Mouse (Mus musculus): Measurements from ENCODE around the gene Pkdcc.

The Pkdcc gene

GRCm38 (mm10) chr17:83214674-83215528, at the start of gene Pkdcc:
Gene Pkdcc (plus strand): TSS chr17:83215292.
- peak; percentile 52 to 56 for DNase-seq (ENCODE audit: low spot score in 2 of 2)

DNA sequence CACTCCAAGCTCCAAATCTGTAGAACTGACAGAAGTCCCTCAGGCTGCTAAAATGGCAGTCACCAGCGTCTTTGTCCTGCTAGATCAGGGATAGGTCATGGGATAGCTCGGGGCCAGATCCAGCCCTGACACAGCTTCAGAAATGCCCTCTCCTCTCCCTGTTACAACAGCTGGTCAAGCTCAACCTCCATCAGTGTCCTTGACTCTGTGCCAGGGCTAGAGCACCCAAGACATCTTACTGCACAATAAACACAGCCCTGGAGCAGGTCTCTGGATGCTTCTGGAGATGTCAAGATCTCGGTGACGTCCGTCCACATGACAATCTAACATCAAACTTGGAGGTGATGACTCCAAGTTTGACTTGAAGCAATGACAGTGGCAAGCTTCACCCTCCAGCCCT, 48.9 kb upstream of the Pkdcc start:
- DNase-seq (ENCODE audit: low spot score in 2 of 2): no peak

GRCm38 (mm10) chr17:83176146-83176545, 38.9 kb upstream of the Pkdcc start:
- DNase-seq (ENCODE audit: low spot score in 2 of 2): no peak

GRCm38 (mm10) chr17:83178483-83179150, 36.5 kb upstream of the Pkdcc start:
- DNase-seq (ENCODE audit: low spot score in 2 of 2): no peak

DNA sequence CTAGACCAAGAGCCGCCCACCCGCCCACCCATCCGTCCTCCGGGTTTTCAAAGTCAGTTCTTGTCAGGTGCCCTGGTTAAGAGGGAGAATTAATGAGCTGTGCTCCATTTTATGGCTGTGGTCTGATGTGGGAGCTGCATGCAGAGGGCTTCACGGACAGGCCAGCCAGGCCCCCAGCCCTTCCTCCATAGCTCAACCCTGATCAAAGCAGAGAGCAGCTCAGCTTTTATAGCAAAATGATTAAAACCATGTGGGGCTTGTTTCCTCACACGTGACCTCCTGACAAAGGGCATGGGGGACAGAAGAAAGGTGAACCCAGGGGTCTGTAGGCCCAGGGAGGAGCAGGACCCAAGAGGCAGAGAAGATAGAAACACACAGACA, 36.0 kb upstream of the Pkdcc start:
- DNase-seq (ENCODE audit: low spot score in 2 of 2): no peak

DNA sequence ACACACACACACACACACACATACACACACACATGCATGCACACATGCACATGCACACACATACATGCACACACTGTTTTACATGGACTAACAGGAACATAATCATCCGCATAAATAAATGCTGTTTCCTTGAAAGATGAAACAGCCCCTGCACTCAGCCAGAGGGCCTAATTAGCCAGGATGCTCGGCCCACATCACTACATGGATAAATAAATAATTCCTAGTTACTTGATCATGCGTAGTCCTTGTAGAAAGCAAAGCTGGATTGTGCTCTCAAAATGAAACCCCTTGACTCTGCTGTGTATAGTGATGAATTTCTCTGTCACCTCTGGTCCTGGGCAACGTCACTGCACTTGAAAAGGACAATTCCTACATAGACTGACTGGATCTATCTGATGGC, 35.5 kb upstream of the Pkdcc start:
- no peak for DNase-seq (ENCODE audit: low spot score in 2 of 2)

GRCm38 (mm10) chr17:83181086-83181485, 34.0 kb upstream of the Pkdcc start:
- no peak for DNase-seq (ENCODE audit: low spot score in 2 of 2)

- DNase-seq (ENCODE audit: low spot score in 2 of 2): no peak
These were observed 33.5 kb upstream of the Pkdcc start for GRCm38 (mm10) chr17:83181592-83181991.

GRCm38 (mm10) chr17:83182061-83182664, 32.9 kb upstream of the Pkdcc start:
- DNase-seq (ENCODE audit: low spot score in 2 of 2): no peak

GRCm38 (mm10) chr17:83182780-83183179, 32.3 kb upstream of the Pkdcc start:
- no peak for DNase-seq (ENCODE audit: low spot score in 2 of 2)

DNA sequence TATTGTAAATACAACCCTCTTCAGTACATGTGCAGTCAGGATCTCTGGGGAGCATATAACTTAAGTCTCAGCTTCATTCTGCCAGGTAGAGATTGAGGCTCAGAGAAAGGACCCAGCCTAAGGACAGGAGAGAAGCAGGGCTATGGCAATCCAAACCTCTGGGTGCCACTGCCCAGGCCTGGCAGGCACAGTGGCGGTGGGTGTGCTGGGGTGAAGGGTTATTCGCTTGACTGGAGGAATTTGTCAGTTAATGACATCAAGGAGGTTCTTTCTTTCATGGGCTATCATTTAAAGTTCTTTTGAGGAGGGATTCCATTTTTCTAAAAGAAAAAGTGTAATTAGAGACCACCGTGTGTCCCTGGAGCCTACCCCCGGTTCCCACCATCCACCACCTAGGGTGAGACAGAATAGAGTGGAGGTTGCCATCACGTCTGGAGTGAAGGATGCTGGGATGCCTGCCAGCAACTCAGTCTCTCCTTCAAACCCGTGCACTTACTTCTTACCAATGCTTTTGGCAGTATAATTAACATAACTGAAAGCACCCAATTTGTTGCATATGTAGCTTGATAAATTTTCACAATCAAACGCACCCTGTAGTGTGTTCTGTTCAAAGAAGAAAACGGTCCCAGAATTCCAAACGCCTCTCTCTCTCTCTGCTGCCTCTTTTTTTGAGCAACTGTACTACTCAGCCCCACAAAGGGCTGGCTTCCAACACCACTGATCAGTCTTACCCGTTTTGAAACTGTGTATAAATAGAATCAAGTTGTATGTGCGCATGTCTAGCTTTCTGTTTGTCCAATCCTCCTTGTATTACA, 27.1 kb upstream of the Pkdcc start:
- no peak for DNase-seq (ENCODE audit: low spot score in 2 of 2)

DNA sequence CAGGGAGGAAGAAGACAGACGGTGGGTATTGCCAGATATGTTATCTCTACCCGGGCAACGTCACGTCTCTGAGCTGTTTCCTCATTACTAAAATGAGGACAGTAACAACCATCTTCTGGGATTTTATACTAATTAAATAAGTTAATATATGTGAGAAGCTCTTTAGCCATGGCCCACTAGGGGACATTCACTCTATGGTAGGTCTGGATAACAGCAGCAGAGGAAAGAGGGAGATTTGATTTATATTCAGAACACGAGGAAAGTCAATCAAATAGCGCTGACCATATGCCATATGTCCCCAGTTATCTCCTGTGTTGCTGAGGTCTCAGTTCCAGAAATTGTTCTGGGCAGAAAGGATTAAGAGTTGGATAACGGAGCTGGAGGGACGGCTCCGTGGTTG, 24.3 kb upstream of the Pkdcc start:
- DNase-seq (ENCODE audit: low spot score in 2 of 2): no peak

- DNase-seq (ENCODE audit: low spot score in 2 of 2): no peak
These were observed 20.6 kb upstream of the Pkdcc start for GRCm38 (mm10) chr17:83194491-83194890.

DNA sequence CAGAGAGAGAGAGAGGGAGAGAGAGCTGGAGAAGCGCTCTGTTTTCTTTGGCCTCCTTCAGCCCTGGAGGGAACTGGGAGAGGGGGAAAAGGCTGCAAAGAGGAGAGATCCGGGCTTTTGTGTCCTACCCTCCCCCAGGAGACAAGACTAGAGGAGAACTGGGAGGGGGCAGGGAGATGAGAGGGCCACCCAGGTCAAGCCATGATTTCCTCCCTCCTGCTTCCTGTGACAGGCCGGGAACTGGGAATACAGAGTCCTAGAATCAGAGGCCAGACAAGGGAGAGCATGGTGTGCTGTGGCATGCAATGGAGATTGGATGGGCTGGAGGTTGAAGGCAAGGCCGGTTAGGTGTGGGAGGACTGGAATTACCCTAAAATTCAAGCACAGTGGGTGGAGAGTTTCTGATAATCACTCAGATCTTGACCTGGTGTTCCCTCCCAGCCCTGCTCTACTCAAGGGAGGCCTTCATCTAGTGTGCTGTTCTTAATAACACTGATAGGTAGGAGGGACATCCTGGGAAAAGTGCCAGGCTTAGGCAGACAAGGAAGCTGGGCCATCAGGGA, 17.6 kb upstream of the Pkdcc start:
- peak; percentile 13 to 22 for DNase-seq (ENCODE audit: low spot score in 2 of 2)

GRCm38 (mm10) chr17:83200469-83200868, 14.6 kb upstream of the Pkdcc start:
- no peak for DNase-seq (ENCODE audit: low spot score in 2 of 2)

GRCm38 (mm10) chr17:83201257-83201656, 13.8 kb upstream of the Pkdcc start:
- DNase-seq (ENCODE audit: low spot score in 2 of 2): no peak

DNA sequence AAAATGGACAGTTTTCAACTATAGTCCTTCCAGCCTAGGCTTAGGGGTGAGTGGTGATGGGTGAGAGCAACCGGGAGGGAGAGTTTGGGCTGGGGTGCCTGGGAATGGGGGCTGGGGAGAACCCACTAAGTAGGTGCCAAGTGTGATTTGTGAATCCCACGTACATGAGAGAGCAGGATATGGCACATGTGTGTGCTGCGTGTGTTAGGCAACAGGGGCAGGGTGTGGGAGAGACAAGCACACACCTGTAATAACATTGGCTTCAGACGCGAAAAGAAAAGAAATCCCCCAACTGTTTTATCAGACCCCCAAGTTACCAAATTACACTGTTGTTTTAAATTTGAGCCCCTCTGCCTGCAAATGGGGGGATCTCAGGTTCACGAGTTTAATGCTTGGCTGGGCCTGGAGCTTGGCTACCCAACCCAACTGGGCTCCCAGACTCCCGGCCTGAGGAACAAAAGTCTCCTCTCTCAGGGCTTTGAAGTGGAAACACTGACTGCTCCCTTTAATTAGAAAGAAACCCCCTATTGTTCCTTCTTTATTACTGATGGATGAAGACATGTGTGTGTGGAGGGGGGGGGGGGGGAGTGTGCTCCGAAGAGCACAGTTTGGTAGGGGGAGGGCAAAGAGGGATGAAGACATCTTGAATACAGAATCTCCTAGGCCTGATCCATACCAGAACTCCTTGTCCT, 11.3 kb upstream of the Pkdcc start:
- no peak for DNase-seq (ENCODE audit: low spot score in 2 of 2)

GRCm38 (mm10) chr17:83207296-83207695, 7.8 kb upstream of the Pkdcc start:
- no peak for DNase-seq (ENCODE audit: low spot score in 2 of 2)

GRCm38 (mm10) chr17:83208455-83208854, 6.6 kb upstream of the Pkdcc start:
- no peak for DNase-seq (ENCODE audit: low spot score in 2 of 2)

GRCm38 (mm10) chr17:83210531-83210930, 4.6 kb upstream of the Pkdcc start:
- DNase-seq (ENCODE audit: low spot score in 2 of 2): no peak

DNA sequence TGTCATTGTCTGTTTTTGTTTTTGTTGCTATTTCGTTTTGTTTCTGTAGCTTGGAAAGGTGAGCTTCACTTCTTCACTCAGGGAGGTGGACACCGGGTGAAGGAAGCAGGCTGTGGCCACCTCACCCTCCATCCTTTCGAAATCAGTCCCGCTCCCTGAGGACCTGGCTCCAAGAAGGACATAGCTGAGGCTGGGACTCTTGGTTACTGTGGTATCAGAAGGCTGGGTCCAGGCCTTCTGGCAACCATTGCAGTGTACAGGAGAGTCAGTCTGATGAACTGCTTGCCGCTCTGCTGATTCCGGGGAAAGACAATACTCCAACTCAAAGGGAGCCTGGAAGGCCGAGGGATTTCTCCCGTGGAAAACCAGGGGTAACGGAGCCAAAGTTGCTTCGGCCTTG, 3.9 kb upstream of the Pkdcc start:
- no peak for DNase-seq (ENCODE audit: low spot score in 2 of 2)

Measured in spleen, postnatal 36 days (tissue).